Mouse (Mus musculus): ENCODE data around the gene Gas6. TPM values are rescaled to one million over a fixed set of nuclear protein-coding genes. Genes with fewer than 3 reads are reported as not detected.
A peak's percentile ranks its signal among the peaks of the same experiment; 100 is the strongest.

Gene Gas6
- total and polyA plus RNA-seq, 3 experiments, result not detected

DNA sequence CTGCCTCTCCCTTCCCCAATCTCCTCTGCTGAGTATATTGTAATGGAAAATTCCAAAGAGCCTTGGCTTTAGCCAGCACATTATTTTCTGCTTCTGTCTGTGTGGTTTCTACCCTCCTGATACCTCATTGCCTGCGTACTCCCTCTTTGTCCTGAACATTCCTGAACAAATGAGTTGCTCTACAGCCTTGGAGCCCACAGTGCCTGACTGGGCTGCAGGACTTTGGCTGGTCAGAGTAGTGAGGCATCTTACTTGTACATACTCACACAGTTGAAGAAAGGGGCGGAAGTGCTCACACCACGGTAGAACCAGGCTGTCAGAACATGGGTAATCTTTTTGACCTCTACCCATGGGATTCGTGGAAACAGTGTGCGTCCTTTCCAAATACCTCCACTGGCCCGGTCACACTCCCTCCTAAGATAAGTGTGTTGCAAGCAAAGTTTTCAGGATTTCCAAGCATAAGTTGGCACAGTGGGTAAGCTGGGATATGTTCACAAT, 23.0 kb upstream of the Gas6 start:
- Histone ChIP-seq H3K27me3 (ENCODE audit: control insufficient read depth in 1 of 2, insufficient read depth in 2 of 2, low read length in 2 of 2) (peaks cover 1% of the 10 kb centered on the region in 2 experiments; a peak in 3 of 4 replicates), H3K36me3 (ENCODE audit: control insufficient read depth in 1 of 2, insufficient read depth in 2 of 2, low read length in 2 of 2) (peaks cover 0 to 22% of the 10 kb centered on the region in 2 experiments; a peak in 2 of 4 replicates), H3K4me1 (ENCODE audit: control insufficient read depth in 1 of 2, insufficient read depth in 2 of 2, low read length in 2 of 2) (peaks cover 19 to 29% of the 10 kb centered on the region in 2 experiments), H3K9ac (ENCODE audit: control insufficient read depth, low read depth, low read length, poor library complexity, severe bottlenecking) (no peak overlapping the region), H3K9me3 (replicated peaks; ENCODE audit: insufficient read depth, low read length) (no peaks in the 10 kb centered on the region), H3K4me3 (ENCODE audit: control insufficient read depth in 1 of 2, insufficient read depth in 1 of 2, low read depth in 2 of 2, low read length in 2 of 2) (no peak overlapping the region), H3K27ac (ENCODE audit: control insufficient read depth, low read depth, low read length) (no peak overlapping the region), H3K79me2 (ENCODE audit: control insufficient read depth, insufficient read depth, low read length, poor library complexity) (no peaks in the 10 kb centered on the region)
- DNase-seq (ENCODE audit: low read depth, low spot score), result no peak
- TF ChIP-seq USF2 (IDR thresholded peaks at IDR 0.05; ENCODE audit: borderline replicate concordance in 1 of 2, insufficient read depth in 1 of 2, low read depth in 1 of 2, low read length in 2 of 2) (no peak), JUND (IDR thresholded peaks at IDR 0.05; ENCODE audit: low read depth, low read length) (no peak), POLR2AphosphoS2 (IDR thresholded peaks at IDR 0.05; ENCODE audit: low read length) (no peak), NRF1 (IDR thresholded peaks at IDR 0.05; ENCODE audit: insufficient read depth, low read depth, low read length, poor library complexity, severe bottlenecking) (no peak)

DNA sequence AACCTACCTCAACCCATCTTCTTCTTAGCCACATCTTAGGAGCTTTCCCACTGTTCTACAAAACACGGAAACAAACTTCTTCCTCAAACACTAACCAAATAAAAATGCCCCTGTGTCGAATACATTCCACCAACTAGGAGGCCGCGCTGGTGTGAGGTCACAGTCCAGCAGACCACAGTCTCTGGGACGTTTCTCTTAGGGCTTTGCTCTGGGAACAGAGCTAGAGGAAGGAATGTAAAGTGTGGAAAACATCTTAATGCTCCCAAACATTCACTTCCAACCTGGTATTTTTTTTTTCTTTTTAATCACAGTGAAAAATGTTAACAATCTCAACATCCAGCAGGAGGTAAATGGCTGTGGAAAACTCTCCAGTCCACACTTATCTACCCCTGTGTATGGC, 22.4 kb upstream of the Gas6 start:
- Histone ChIP-seq H3K9me3 (replicated peaks; ENCODE audit: insufficient read depth, low read length) (no peaks in the 10 kb centered on the region), H3K9ac (ENCODE audit: control insufficient read depth, low read depth, low read length, poor library complexity, severe bottlenecking) (0 out of 2 replicates have a peak overlapping the region, but pooled peaks have one; percentile 13), H3K4me3 (ENCODE audit: control insufficient read depth in 1 of 2, insufficient read depth in 1 of 2, low read depth in 2 of 2, low read length in 2 of 2) (no peak overlapping the region), H3K4me1 (ENCODE audit: control insufficient read depth in 1 of 2, insufficient read depth in 2 of 2, low read length in 2 of 2) (peaks cover 20 to 29% of the 10 kb centered on the region in 2 experiments), H3K27ac (ENCODE audit: control insufficient read depth, low read depth, low read length) (peak overlapping the region; percentile 54), H3K27me3 (ENCODE audit: control insufficient read depth in 1 of 2, insufficient read depth in 2 of 2, low read length in 2 of 2) (peaks cover 0 to 1% of the 10 kb centered on the region in 2 experiments; a peak in 2 of 4 replicates), H3K79me2 (ENCODE audit: control insufficient read depth, insufficient read depth, low read length, poor library complexity) (no peaks in the 10 kb centered on the region), H3K36me3 (ENCODE audit: control insufficient read depth in 1 of 2, insufficient read depth in 2 of 2, low read length in 2 of 2) (peaks cover 0 to 22% of the 10 kb centered on the region in 2 experiments; a peak in 2 of 4 replicates)
- DNase-seq (ENCODE audit: low read depth, low spot score), result no peak
- TF ChIP-seq RAD21 (IDR thresholded peaks at IDR 0.05; ENCODE audit: low read depth, low read length) (no peak), ZMIZ1 (IDR thresholded peaks at IDR 0.05; ENCODE audit: low read depth, low read length) (no peak), JUND (IDR thresholded peaks at IDR 0.05; ENCODE audit: low read depth, low read length) (no peak), USF1 (IDR thresholded peaks at IDR 0.05; ENCODE audit: low read depth, low read length) (no peak), NRF1 (IDR thresholded peaks at IDR 0.05; ENCODE audit: insufficient read depth, low read depth, low read length, poor library complexity, severe bottlenecking) (no peak), EP300 (IDR thresholded peaks at IDR 0.05; ENCODE audit: low read depth in 1 of 2, low read length in 2 of 2) (no peak), KAT2A (conservative IDR thresholded peaks at IDR 0.05; ENCODE audit: low read depth, low read length) (no peak), TBP (IDR thresholded peaks at IDR 0.05; ENCODE audit: low read depth, low read length) (no peak), TCF12 (IDR thresholded peaks at IDR 0.05; ENCODE audit: low read depth, low read length) (no peak), RCOR1 (IDR thresholded peaks at IDR 0.05; ENCODE audit: low read depth, low read length) (no peak), MAX (IDR thresholded peaks at IDR 0.05; ENCODE audit: low read length) (no peak), MYC (IDR thresholded peaks at IDR 0.05; ENCODE audit: low read depth, low read length) (no peak), UBTF (IDR thresholded peaks at IDR 0.05; ENCODE audit: borderline replicate concordance, insufficient read depth, low read depth, low read length) (no peak), SMC3 (IDR thresholded peaks at IDR 0.05; ENCODE audit: low read depth, low read length) (no peak), ZNF384 (IDR thresholded peaks at IDR 0.05; ENCODE audit: low read depth, low read length) (no peak), BHLHE40 (IDR thresholded peaks at IDR 0.05; ENCODE audit: borderline replicate concordance, low read depth, low read length) (no peak), E2F4 (IDR thresholded peaks at IDR 0.05; ENCODE audit: borderline replicate concordance, low read depth, low read length) (no peak), GABPA (IDR thresholded peaks at IDR 0.05; ENCODE audit: low read depth, low read length) (no peak), MAZ (IDR thresholded peaks at IDR 0.05; ENCODE audit: low read depth, low read length) (no peak)

Measured in MEL (cell line).